Mouse (Mus musculus): ENCODE data around the gene Gatad2a.
A peak's percentile ranks its signal among the peaks of the same experiment; 100 is the strongest.
"Not testable (repeated sequence)": the region's sequence is repeated elsewhere in the genome, so short reads cannot be mapped to it uniquely, and the experiment has no call there.

The Gatad2a gene

GRCm38 (mm10) chr8:69995422-69995775 lies 785 bp downstream of the Gatad2a start:
- DNase-seq (ENCODE audit: low spot score in 2 of 2): no peak

DNA sequence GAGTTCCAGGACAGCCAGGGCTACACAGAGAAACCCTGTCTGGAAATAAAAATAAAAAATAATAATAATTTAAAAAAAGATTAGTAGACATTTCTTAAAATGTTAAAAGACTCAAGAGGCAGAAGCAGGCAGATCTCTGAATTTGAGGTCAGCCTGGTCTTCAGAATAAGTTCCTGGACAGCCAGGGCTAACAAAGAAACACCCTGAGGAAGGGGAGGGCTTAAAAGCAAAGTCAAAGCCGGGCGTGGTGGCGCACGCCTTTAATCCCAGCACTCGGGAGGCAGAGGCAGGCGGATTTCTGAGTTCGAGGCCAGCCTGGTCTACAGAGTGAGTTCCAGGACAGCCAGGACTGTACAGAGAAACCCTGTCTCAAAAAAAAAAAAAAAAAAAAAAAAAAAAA lies 7.2 kb downstream of the Gatad2a start:
- DNase-seq (ENCODE audit: low spot score in 2 of 2): not testable (repeated sequence)

- no peak for DNase-seq (ENCODE audit: low spot score in 2 of 2)
These were observed 8.4 kb downstream of the Gatad2a start for GRCm38 (mm10) chr8:69987744-69988143.

GRCm38 (mm10) chr8:69984876-69985553 lies 11.2 kb downstream of the Gatad2a start:
- no peak for DNase-seq (ENCODE audit: low spot score in 2 of 2)

GRCm38 (mm10) chr8:69978456-69978855 lies 17.7 kb downstream of the Gatad2a start:
- no peak for DNase-seq (ENCODE audit: low spot score in 2 of 2)

- DNase-seq (ENCODE audit: low spot score in 2 of 2): no peak
These were observed 21.4 kb downstream of the Gatad2a start for GRCm38 (mm10) chr8:69974806-69975205.

- DNase-seq (ENCODE audit: low spot score in 2 of 2): peak; percentile 96 to 97
These were observed 22.0 kb downstream of the Gatad2a start for GRCm38 (mm10) chr8:69974194-69974614.

DNA sequence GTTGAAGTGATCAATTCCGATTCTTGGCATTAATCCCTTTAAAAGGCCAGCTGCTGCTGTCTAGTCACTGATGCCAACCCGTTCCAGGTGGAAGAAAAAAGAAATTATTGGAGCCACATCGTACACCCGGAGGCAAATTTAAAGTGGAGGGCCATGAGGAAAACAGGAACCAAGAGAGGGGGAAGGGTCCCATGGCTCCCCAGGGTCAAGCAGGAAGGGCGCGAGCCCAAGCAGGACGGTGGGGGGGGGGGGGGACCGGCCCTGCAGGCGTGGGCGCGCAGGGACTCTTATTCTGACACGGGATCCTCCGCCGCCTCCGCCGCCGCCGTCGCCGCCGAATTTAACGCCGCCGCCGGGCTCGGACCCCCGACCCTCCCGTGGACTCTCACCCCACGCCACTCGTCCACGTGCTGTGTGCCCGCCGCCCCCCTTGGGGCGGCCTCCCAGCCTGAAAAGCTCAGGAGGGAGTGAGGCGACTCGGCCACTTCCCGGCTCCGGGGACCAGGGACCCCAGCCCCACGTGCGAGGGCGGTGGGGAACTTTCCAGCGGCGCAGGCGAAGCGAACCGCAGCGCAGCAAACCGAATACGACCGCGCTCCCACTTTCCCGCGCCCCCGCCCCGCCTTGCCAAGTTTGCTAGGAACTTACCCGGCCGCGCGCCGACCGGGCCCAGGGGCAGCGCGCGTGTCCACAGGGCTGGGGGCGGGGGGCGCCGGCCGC lies 22.6 kb downstream of the Gatad2a start:
- DNase-seq (ENCODE audit: low spot score in 2 of 2): peak; percentile 7 to 8

GRCm38 (mm10) chr8:69973063-69973441 lies 23.1 kb downstream of the Gatad2a start:
- no peak for DNase-seq (ENCODE audit: low spot score in 2 of 2)

DNA sequence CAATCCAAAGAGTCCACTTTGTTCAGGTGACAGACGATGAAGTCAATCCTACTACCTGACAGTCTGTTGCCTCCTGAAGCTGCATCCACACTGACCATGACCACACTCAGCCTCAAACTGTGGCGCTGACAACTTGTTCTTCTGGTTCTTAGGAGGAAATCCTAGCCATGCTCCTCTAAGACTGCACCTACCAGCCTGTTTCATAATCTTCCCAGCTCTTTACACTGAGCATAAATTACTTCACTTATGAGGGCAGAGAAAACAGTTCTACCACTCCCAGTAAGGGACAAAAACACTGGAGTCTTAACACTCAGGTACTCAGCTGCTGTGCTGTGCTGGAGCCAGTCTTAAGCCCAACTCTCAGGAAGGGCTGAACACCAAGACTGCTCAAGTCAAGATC lies 25.3 kb downstream of the Gatad2a start:
- DNase-seq (ENCODE audit: low spot score in 2 of 2): peak in 1 of 2 experiments; percentile 24

GRCm38 (mm10) chr8:69967291-69967933 lies 28.8 kb downstream of the Gatad2a start:
- no peak for DNase-seq (ENCODE audit: low spot score in 2 of 2)

- DNase-seq (ENCODE audit: low spot score in 2 of 2): no peak
These were observed 36.9 kb downstream of the Gatad2a start for GRCm38 (mm10) chr8:69959241-69959640.

- no peak for DNase-seq (ENCODE audit: low spot score in 2 of 2)
These were observed 38.3 kb downstream of the Gatad2a start for GRCm38 (mm10) chr8:69957879-69958278.

DNA sequence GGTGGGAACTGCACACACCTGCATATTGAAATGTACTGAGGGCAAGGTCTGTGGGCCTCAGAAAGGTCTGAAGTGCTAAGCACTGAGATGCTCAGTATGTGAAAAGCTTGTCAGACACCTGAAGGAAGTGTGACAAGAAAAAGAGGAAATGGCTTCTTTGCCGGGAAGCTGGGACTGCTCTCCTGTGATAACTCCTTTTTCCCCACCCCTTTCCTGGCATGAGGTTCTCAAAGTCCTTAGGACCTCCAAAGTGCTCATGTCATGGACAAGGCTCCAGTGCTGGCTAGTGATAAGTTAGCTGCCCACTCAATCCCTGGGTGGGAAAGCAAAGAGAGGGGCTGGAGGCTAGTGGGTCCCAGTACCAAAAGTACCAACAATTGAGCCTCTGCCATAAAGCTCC lies 38.8 kb downstream of the Gatad2a start:
- no peak for DNase-seq (ENCODE audit: low spot score in 2 of 2)

DNA sequence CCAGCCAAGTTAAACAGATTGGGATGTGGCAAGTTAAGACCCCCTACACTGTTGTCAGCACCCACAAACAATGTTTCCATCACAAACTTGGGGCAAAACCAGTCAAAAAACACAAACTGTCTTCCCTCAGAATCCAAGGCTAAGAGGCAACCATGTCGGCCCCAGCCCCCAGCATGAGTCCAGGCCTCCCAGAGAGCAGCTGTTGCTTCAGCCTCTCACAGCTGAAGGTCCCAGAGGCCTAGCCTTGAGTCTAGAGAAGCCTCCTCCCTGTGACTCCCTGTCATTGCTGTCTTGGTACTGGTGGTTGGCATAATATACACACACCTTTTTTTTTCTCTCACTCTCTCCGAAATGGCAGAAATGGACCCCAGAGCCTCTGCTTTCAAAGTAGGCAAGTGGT lies 39.5 kb downstream of the Gatad2a start:
- DNase-seq (ENCODE audit: low spot score in 2 of 2): no peak

DNA sequence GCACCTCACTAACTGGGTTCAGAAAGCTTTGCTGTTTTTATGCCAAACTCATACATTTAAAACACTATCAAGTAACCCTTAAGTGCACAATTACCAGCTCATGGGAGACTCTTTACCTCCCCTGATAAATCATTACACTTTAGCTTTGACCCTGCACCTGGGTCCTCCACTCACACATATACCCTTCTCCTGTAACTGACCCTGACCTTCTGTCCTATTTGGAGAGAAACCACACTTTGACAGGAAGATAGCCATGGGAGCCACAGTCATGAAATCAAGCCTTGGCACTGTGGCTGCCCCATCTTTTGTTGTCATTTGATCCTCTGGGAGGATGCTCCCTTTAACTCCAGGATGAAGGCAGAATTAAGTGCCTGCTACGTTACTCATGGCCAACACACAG lies 41.5 kb downstream of the Gatad2a start:
- DNase-seq (ENCODE audit: low spot score in 2 of 2): no peak

- no peak for DNase-seq (ENCODE audit: low spot score in 2 of 2)
These were observed 42.0 kb downstream of the Gatad2a start for GRCm38 (mm10) chr8:69954213-69954612.

DNA sequence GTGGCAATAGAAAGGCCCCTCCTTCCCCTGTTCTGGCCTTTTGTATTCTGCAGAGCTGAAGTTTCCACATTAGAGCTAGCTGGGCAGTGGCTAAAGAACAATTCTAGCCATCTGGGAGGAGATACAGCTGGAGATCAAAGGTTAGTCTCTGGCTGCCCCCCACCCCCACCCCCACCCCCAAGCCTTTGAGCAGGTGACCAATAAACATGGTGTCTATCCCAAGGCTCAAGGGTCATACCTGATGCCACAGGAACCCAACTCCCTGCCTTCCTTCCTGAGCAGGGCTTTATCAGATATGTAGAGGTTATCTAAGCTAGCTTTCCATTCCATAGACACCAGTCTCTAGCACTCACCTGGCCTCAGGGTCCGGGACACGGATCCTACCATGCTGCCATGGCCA lies 45.9 kb downstream of the Gatad2a start:
- no peak for DNase-seq (ENCODE audit: low spot score in 2 of 2)

- DNase-seq (ENCODE audit: low spot score in 2 of 2): not testable (repeated sequence)
These were observed 53.7 kb downstream of the Gatad2a start for GRCm38 (mm10) chr8:69942495-69942894.

DNA sequence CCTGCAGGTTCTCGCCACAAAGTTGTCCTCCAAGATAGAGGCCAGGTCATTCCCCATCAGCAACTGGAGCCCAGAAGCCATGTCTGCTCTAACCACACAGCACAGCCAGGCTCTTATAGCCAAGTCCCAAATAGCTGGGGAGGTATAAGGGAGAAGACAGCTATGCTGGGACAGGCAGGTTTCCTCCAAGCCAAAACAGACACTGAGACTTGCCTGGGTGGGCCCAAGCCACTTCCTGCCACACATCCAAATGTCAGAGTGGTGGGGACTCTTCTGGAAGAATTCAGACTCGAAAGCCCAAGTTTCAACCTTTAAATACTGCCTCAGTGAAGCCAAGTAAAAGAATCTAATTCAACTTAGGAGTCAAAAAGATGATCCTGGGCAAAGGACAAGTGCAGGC lies 55.8 kb downstream of the Gatad2a start:
- DNase-seq (ENCODE audit: low spot score in 2 of 2): no peak

- no peak for DNase-seq (ENCODE audit: low spot score in 2 of 2)
These were observed 56.6 kb downstream of the Gatad2a start for GRCm38 (mm10) chr8:69939633-69940032.

DNA sequence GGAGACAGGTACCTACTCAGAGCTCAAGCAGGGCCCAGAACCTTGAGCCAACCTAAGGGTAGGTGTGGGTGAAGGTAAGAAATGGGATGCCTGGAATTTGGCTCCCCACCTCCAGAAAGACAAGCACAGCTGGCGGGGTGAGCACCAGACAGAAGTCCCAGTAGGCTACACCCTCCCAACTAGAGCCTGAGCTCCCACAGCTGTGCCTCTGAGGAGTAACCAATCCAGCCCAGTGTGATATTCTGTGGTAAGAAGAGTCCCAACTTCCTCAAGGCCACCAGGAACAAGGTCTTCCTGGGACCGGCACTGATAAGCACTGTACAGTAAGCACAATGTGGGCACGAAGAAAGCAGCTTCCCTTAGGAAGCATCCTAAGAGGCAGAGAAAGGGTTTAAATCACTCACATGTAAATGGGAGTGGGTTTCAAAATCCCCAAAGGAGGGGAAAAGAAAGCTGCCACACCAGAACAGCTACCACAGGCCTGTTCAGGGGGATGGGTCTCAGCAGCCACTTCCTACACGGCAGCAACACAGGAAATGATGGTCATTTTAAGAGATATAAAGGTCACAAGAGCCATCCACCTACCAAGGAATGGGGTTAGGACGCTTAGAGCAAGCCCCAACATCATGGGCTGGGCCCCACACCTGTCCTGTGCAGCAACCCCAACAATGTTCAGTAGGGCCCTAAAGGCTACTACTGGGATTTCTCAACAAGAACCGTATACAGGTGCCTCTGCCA lies 57.8 kb downstream of the Gatad2a start:
- no peak for DNase-seq (ENCODE audit: low spot score in 2 of 2)
